Mouse (Mus musculus) bone marrow macrophage, adult 2 months (primary cell): Measurements from ENCODE around the gene Cga.

ENCODE experiments used
- CTCF ChIP-seq: IDR thresholded peaks from 2 replicates; pipeline ENCODE4 v1.5.1; 2012; ENCODE audit warnings: low read depth, mild to moderate bottlenecking, low read length, moderate library complexity
- POLR2A ChIP-seq: IDR thresholded peaks from 2 replicates; pipeline ENCODE4 v1.6.1; 2012; ENCODE audit warnings: mild to moderate bottlenecking, low read depth, low read length, borderline replicate concordance

DNA sequence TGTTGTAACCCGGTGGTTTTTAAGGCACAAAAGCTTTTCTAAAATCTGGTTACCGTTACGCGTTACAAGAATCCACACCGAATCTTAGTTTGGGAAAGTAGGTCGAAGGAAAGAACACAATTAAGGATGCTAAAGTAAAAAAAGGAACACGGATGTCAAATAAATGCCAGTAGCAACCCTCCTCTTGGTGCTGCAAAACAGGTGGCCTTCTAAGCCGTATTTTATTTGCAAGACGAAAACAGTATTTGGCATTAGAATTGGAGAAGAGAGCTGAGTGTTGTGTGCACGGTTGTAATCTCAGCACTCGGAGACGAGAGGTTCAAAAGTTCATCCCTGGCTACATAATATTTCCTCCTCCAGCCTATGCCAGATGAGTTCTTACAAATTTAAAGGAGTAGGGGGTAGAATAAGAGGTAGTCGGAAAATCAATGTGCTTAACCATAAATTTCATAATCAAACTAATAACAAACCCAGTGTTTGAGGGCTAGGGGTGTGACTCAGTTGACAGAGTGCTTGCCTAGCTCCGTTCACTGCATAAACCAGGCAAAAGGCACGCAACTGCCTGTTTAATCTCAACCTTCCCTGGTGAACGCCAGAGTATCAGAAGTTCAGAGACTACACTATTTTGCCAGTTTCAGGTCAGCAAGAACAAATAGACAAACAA is 10.1 kb upstream of the Cga start:
- no peak for TF ChIP-seq POLR2A
- no peak for TF ChIP-seq CTCF
